Comparison of ENCODE assay signal across 26 mouse cellular contexts in the genomic region with DNA sequence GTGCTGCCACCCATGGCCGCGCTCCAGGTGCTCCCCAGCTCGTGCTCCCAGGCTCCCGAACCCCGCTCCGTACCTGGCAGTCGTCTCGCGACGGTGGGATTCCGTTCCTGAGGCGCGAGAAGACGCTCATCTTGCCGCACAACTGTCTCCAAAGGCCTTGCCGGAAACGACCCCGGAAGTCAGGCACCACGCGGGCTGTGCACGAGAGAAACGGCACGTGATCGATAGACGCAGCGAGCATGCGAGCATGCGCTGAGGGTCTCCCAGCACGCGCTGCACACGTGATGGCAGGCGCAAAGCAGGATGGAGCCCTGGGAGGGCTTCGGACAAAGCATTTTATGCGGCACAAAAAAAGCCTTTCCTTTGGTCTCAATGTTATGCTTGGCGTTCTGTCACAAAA. TPM values are rescaled to one million over a fixed set of nuclear protein-coding genes. Genes with fewer than 3 reads are reported as not detected.
A peak's percentile ranks its signal among the peaks of the same experiment; 100 is the strongest.
DNase-seq lines count a peak whose midpoint lies in the region; ATAC-seq and TF ChIP-seq lines count a peak whose summit lies in the region.
"Had no signal": no experiment of that assay in that cellular context is flagged by ENCODE, and none has a peak within 500 bp of the region (broad histone marks: within the 10 kb centered on the region; RNA-seq: fewer than 3 reads in every experiment).

A gene (minus strand): TSS at position 183 of the 400 bp plus-strand sequence.

- peaks cover 17% of the 10 kb centered on the region for H3K4me1 ChIP-seq in testis, adult 2 months (ENCODE audit: control insufficient read depth, insufficient read depth, low read length)
- H3K4me1 ChIP-seq in lung, adult 2 months (ENCODE audit: control insufficient read depth, insufficient read depth, low read length) = no peaks in the 10 kb centered on the region
- H3K4me1 ChIP-seq: embryonic facial prominence, embryonic 12.5 days; forebrain, embryonic 13.5 days; forebrain, embryonic 15.5 days had no signal

- no peak for ATAC-seq in monocyte, adult 5-6 weeks (replicated peaks; ENCODE audit: insufficient number of reproducible peaks, low FRiP score, low TSS enrichment, poor library complexity, severe bottlenecking)
- ATAC-seq: activated CD4-positive, CD25-positive, alpha-beta regulatory T cell, adult 4 months; forebrain, embryonic 13.5 days; forebrain, embryonic 15.5 days; forebrain, postnatal 0 days; Patski had no signal

- H3K27ac ChIP-seq in testis, adult 2 months (ENCODE audit: control insufficient read depth, insufficient read depth, low read depth, low read length) = peak within 1 kb of the TSS; percentile 79
- H3K27ac ChIP-seq: embryonic facial prominence, embryonic 10.5 days; embryonic facial prominence, embryonic 12.5 days; forebrain, embryonic 13.5 days; forebrain, embryonic 15.5 days had no signal

- peak; percentile 14; the same call in 1 of the 2 replicates for TF ChIP-seq POLR2A in testis, adult 2 months (IDR thresholded peaks at IDR 0.05; ENCODE audit: control insufficient read depth, low read depth, low read length)
- TF ChIP-seq POLR2A in lung, adult 2 months (IDR thresholded peaks at IDR 0.05; ENCODE audit: borderline replicate concordance, extremely low read depth, low read depth, low read length) = no peak

- H3K27me3 ChIP-seq in testis, adult 2 months (ENCODE audit: control insufficient read depth, insufficient read depth, low read length) = no peaks in the 10 kb centered on the region
- H3K27me3 ChIP-seq: forebrain, embryonic 15.5 days had no signal

- peaks cover 4% of the 10 kb centered on the region for H3K36me3 ChIP-seq in testis, adult 2 months (ENCODE audit: control insufficient read depth, insufficient read depth, low read length)
- H3K36me3 ChIP-seq: embryonic facial prominence, embryonic 10.5 days; embryonic facial prominence, embryonic 12.5 days; forebrain, embryonic 15.5 days; G1E had no signal

- WGBS in lung, adult 2 months = 90% methylated on average over 35 of the region's 35 CpGs

- peak within 1 kb of the TSS; percentile 85 for H3K4me3 ChIP-seq in testis, adult 2 months (ENCODE audit: control insufficient read depth, low read depth, low read length)
- H3K4me3 ChIP-seq in lung, adult 2 months (replicated peaks; ENCODE audit: extremely low read depth, low read depth, low read length) = no peak within 1 kb of the TSS
- H3K4me3 ChIP-seq: embryonic facial prominence, embryonic 10.5 days; embryonic facial prominence, embryonic 12.5 days; forebrain, embryonic 13.5 days; forebrain, embryonic 15.5 days had no signal

- DNase-seq in ES-CJ7 (ENCODE audit: low read depth, low spot score) (peak; percentile 64), R1 (ENCODE audit: low read depth, low spot score) (peak; percentile 78)
- DNase-seq in testis, postnatal 14 days (ENCODE audit: low spot score) = peak; percentile 92
- DNase-seq in spleen, postnatal 10 days (ENCODE audit: low spot score in 2 of 2) = no peak
- no peak for DNase-seq in lung, adult 2 months
- DNase-seq in embryo, embryonic 10.5 days (ENCODE audit: low spot score) = no peak
- DNase-seq: adrenal gland, adult 8-10 months; adrenal gland, postnatal 14 days; adrenal gland, postnatal 36 days; cerebellum, adult 2 months; cerebellum, adult 9-10 months; cerebellum, postnatal 14 days; cerebellum, postnatal 36 days; forebrain, postnatal 0 days had no signal

- TF ChIP-seq CTCF in testis, adult 2 months (IDR thresholded peaks at IDR 0.05; ENCODE audit: control insufficient read depth, insufficient read depth, insufficient replicate concordance, low read depth, low read length) = no peak
- no peak for TF ChIP-seq CTCF in lung, adult 2 months (IDR thresholded peaks at IDR 0.05; ENCODE audit: insufficient read depth, low read length)

RNA-seq across cellular contexts. Expression of the gene that starts here (rescaled TPM):
- 71.8 and 87.2 TPM in 2 replicates for polyA plus RNA-seq in testis, adult 2 months (2012; rRNA removed)
- polyA plus RNA-seq in lung, adult 2 months (2012; rRNA removed) = not detected in 2 replicates
- not detected in 3 replicates for total RNA-seq in monocyte, adult 5-6 weeks (2017)
- total RNA-seq: adrenal gland, postnatal 14 days; adrenal gland, postnatal 36 days; common myeloid progenitor, adult 5-6 weeks; forebrain, postnatal 0 days; G1E had no signal
- polyA plus RNA-seq: activated CD4-positive, CD25-positive, alpha-beta regulatory T cell, adult 4 months; C2C12; cerebellum, adult 2 months; embryonic facial prominence, embryonic 10.5 days; embryonic facial prominence, embryonic 12.5 days; embryonic facial prominence, embryonic 14.5 days; forebrain, embryonic 13.5 days; forebrain, postnatal 0 days; G1E; Patski had no signal

Comparison
In these comparisons a context has a peak if more than half of its experiments do, and no peak if none do; other contexts are left out.
1. RNA of the gene that starts here (polyA plus RNA-seq): 71.8 to 87.2 TPM in testis, adult 2 months; not detected in lung, adult 2 months; every median in the first group is over 10 times any median in the second.
2. DNase-seq: peak in ES-CJ7 (single experiment), R1 (single experiment) and testis, postnatal 14 days (single experiment); none in spleen, postnatal 10 days (0 of 2), lung, adult 2 months (single experiment) and embryo, embryonic 10.5 days (single experiment).